Mouse (Mus musculus): Measurements from ENCODE around the gene Itga8. TPM values are rescaled to one million over a fixed set of nuclear protein-coding genes. Genes with fewer than 3 reads are reported as not detected.

Itga8 gene
- total RNA-seq, 2 experiments from 2014 or later, result 7.4 to 7.7 TPM

DNA sequence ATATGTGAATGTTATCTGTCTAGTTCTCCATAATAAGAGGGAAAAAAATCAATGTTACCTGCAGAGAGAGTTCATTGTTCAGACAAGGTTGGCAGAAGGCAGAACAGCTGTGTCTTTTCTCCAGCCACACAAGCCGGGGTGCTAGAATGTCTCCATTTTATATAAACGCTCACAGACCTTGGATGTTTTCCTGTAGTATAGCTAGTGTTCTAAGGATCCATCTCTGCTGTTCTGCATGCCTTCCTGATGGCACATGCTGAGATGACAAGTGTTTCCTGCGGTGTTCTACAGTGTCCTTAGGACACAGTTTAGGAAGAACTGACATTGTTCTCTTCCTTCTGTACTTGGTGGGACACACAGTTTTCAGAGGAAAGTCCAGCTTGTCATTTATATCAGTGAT lies 192.4 kb downstream of the Itga8 start:
- intact Hi-C loops (cut with DNase I), result no loop called here
- DNase-seq (ENCODE audit: low spot score), result no peak

DNA sequence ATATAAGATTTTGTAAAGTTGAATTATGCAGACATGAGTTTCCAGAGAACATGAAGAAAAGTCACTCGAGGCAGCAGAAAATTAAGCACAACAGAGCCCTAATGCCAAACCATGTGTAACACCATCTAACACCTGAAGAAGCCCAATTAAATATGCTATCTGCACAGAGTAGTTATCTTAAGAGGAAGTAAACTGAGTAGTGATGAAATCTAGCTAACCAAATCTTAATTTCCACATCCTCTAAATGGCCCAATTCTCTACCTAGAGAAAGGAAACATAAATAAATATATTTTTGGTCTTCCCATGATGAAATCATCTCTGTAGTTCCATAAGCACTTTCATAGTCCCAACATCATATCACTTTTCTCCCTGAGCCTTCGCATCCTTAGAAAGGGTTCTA lies 193.4 kb downstream of the Itga8 start:
- intact Hi-C loops (cut with DNase I), result no loop called here
- no peak for DNase-seq (ENCODE audit: low spot score)

DNA sequence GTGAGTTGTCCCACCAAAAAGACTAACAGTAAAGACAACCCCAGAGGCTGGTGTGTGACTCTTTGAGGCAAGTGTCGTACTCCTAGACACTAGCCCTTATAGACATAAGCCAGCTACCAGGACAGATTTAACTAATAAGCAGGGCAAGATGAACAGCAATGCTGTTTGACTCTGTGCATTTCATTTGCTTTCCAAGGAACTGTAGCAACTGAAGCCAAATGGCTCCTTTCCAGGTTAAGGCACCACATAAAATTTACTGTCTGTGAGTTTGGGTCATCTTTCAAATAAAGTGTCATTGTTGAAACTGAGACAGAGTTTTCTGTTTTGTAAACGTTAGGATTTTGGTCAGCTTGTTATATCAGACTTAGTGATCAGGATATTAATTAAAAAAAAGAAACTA lies 194.5 kb downstream of the Itga8 start:
- DNase-seq (ENCODE audit: low spot score), result no peak
- intact Hi-C loops (cut with DNase I), result no loop called here

DNA sequence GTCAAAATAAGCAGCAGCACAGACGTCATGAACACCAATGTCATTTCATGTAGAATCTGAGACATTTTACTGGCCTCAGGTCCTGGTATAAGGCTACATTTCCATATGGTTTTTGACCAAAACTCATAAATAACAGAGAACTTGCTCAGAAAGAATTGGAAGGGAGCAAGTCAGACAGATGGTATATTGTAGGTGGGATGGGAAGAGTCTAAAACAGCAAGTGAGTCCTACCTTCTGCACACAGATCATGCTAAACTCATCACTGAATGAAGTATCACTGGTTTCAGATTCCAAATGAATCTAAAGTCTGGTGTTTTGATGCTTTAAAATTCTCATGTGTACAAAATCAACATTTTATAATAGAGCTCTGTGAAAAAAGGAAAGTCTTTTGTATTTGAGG lies 198.5 kb downstream of the Itga8 start:
- intact Hi-C loops (cut with DNase I), result no loop called here
- no peak for DNase-seq (ENCODE audit: low spot score)

DNA sequence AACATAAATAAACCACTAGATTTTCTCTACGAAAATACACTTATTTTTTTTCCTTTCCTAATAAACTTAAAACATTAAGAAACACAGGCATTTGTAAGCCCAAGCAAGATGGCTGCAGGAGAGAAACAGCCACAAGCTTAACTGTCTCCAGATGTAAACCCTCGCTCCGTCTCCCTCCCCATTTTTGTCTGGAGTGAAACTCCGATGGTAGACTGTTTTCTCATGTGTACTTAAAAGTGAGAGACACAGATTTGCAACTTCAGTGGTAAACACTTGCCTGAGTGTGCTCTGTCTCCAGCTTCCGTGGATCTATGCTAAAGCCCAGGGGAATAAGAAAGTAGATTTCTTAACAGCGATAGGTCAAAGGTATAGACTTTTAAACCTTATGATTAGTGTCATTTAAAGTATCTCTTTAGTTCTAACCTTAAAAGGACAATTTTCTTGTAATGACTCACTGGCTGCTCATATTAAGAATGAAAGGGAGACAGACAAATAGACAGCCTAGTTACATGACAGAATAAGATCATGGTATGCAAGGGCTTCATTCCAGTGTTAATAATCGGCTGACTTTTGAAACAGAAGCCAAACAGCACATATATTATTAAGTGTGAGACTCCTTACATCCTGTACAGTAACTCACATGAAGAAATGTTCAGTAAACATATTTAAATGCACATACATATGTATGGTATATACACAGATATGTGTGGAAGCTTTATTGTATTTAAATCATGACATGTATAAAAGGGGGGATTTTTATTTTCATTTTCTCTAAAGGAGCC lies 209.3 kb downstream of the Itga8 start:
- no peak for DNase-seq (ENCODE audit: low spot score)
- intact Hi-C loops (cut with DNase I), result no loop called here

DNA sequence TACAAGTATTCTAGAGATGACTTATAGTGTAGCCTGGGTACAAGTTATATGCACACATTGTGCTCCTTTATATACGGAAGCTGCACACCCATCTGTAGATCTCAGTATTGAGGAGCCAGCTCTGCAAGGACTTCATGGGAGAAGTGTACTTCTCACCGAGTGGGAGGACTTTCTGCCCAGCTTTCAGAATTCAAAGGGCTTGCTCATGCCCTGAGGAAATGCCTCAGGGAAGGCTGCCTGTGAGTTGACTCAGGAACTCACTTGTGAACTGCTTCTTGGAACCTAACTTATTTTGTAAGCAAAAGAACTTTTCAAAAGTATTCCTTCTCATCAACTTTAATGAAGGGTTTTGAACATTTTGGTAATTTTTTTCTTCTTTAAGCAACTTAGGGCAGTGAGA lies 210.7 kb downstream of the Itga8 start:
- intact Hi-C loops (cut with DNase I), result no loop called here
- DNase-seq (ENCODE audit: low spot score), result no peak

DNA sequence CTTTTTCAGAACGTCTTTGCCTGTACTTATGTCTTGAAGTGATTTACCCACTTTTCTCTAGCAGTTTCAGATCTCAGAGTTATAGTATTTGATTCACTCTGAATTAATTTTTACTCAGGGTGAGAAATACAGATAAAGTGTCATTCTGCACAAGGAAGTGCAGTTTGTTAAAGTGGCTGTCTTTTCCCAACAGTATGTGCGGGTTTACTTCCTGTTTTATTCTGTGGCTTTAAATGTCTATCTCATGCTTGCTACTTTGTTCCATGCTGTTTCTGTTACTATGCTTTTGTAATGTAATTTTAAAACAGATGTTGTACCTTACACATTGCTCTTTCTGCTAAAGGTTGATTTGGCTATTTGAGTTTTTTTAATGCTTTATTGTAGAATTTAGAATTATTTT lies 216.2 kb downstream of the Itga8 start:
- DNase-seq (ENCODE audit: low spot score), result no peak
- intact Hi-C loops (cut with DNase I), result no loop called here

DNA sequence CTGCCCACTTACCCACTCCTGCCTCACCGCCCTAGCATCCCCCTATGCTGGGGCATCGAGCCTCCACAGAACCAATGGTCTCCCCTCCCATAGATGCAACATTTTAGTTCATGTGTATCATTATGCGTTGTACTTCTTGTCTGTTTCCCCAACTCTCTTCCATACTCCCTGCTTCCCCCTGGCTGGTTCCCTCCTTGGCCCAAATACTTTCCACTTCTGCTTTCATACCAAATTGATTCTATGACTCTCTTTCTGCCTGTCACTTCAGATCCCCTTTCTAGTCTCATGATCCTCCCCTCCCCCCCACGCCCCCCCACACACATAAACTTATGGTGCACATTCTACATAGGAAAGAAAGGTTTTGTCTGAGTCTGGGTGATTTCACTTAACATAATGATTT lies 217.4 kb downstream of the Itga8 start:
- no peak for DNase-seq (ENCODE audit: low spot score)
- intact Hi-C loops (cut with DNase I), result no loop called here

DNA sequence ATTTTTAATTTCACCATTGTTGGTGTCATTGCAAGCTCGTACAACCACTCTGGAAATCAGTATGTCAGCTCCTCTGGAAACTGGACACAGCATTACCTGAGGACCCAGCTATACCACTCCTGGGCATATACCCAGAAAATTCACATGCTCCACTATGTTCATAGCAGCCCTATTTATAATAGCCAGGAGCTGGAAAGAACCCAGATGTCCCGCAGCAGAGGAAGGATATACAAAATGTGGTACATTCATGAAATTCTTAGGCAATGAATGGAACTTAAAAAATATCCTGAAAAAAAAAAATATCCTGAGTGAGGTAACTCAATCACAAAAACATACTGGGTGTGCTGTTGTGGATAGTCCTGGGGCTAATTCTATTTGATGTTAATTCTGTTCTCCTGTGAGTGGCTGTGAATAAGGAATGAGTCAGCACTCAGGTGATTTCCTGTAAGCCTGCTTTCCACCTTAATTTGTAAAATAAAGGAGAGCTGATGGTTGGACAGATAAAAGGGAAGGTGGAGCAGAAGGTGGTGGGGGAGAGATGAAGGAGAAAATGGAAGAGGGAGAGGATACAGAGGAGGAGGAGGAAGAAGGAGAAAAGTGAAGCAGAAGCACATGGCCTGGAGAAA lies 224.3 kb downstream of the Itga8 start:
- intact Hi-C loops (cut with DNase I), result no loop called here
- no peak for DNase-seq (ENCODE audit: low spot score)

DNA sequence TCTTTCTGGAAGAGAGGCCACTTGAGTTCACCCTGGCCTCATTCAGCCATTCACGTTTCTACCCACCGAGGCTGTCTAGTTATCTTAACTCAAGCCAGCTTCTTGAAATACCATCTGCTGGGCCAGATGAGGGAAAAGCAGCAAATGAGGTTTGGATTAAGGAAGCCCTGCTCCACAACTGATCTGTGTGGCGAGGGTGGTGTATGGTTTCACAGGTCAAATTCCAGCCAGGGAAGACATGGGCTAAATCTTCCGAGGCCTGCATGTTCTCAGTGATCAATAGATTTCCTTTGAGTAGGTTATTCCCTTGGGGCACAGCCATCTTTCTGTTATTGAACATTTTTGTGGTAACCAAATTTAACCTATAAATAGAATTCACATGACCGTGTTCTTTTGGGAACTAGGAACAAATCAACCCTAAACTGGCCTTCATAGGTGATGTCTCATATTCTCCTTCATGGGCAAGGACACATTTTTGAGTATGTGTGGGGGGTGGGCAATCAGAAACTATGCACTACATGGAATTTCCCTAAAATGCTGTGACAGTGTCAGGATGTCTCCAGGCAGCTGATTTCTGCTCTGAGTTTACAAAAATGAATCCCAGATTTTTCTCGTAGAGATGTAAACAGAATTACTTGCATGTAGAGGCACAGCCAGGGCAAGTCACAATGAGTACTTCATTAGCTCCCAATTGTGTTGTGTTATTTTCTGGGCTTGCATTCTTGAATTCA lies 235.9 kb downstream of the Itga8 start:
- intact Hi-C loops (cut with DNase I), result no loop called here

DNA sequence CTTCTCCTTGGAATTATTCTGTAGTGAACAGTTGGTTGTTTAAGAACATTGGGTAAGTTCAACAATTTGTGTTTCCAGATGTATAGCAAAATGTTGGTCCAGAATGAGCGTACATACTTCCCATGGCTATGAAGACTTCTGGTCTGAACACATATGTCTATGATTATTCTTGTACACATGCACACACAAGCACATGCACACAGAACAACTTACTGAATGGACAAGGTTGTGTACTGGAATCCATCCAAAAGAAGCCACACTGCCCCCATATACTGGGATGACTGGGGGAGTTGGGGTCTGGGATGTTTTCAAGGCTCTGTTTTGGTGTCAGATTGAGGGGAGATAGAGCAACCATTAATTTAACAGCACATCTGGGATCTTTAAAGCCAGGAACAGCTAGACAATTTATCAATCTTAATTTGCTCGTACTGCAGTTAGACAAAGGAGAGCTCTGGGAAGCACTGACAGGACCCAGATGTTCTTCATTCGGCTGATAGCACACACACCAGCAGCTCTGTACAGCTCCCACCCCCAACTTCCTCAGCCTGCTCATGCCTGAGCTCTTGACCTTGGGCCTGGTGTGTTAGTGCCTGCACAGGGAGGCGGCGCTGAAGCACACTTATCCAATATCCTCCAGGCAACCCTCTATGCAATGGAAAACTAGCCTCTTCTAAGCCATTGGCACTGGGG lies 241.5 kb downstream of the Itga8 start:
- no peak for DNase-seq (ENCODE audit: low spot score)
- intact Hi-C loops (cut with DNase I), result no loop called here

More for the DNA sequence above, 235.9 kb downstream of the Itga8 start:
- DNase-seq (ENCODE audit: low spot score), result no peak

Other genes with a start within 250 kb of the Itga8 start
- 10 to 100 TPM; 19.0 to 19.1 TPM for gene Mindy3, start 117.5 kb upstream of the Itga8 start, total RNA-seq (2021)